Comparison of ENCODE assay signal across 20 mouse cellular contexts in genomic region chr5:49896106-49896505, GRCm38 (mm10).
DNase-seq lines count a peak whose midpoint lies in the region; ATAC-seq lines count a peak whose summit lies in the region.
"Had no signal": no experiment of that assay in that cellular context is flagged by ENCODE, and none has a peak within 500 bp of the region (broad histone marks: within the 10 kb centered on the region; RNA-seq: fewer than 3 reads in every experiment).

No protein-coding gene starts in this region.

- no peaks in the 10 kb centered on the region for H3K4me1 ChIP-seq in midbrain, embryonic 15.5 days
- H3K4me1 ChIP-seq in midbrain, embryonic 10.5 days, result no peaks in the 10 kb centered on the region
- H3K4me1 ChIP-seq: embryonic facial prominence, embryonic 10.5 days; forebrain, embryonic 10.5 days; heart, embryonic 12.5 days; hindbrain, embryonic 10.5 days had no signal

- WGBS in midbrain, embryonic 15.5 days, result 78% methylated on average over 5 of the region's 5 CpGs
- 85% methylated on average over 5 of the region's 5 CpGs for WGBS in midbrain, embryonic 10.5 days

- no peak overlapping the region for H3K4me3 ChIP-seq in midbrain, embryonic 15.5 days
- H3K4me3 ChIP-seq in midbrain, embryonic 10.5 days, result no peak overlapping the region
- H3K4me3 ChIP-seq: embryonic facial prominence, embryonic 10.5 days; forebrain, embryonic 10.5 days; gastrocnemius, adult 2 months; heart, embryonic 12.5 days; hindbrain, embryonic 10.5 days had no signal

- no peaks in the 10 kb centered on the region for H3K36me3 ChIP-seq in midbrain, embryonic 15.5 days (replicated peaks)
- no peaks in the 10 kb centered on the region for H3K36me3 ChIP-seq in midbrain, embryonic 10.5 days
- H3K36me3 ChIP-seq: embryonic facial prominence, embryonic 10.5 days; forebrain, embryonic 10.5 days; heart, embryonic 12.5 days; hindbrain, embryonic 10.5 days had no signal

- peak; percentile 4 to 8 for DNase-seq in frontal cortex, postnatal 36 days (ENCODE audit: low spot score in 2 of 2)
- no peak for DNase-seq in frontal cortex, postnatal 10 days (ENCODE audit: low spot score in 2 of 2)
- no peak for DNase-seq in midbrain, embryonic 10.5 days (ENCODE audit: low spot score)
- DNase-seq in left cerebral cortex, adult 9 months (ENCODE audit: low spot score in 2 of 2), result peak; percentile 20
- DNase-seq in Muller cell, postnatal 12 days (ENCODE audit: inconsistent ontology term), result no peak
- no peak for DNase-seq in layer of hippocampus, postnatal 36 days
- DNase-seq: adrenal gland, postnatal 14 days; cerebellum, adult 18-20 months; cerebellum, postnatal 10 days; gastrocnemius, adult 2 months; gastrocnemius, postnatal 25 days had no signal

- H3K27me3 ChIP-seq in midbrain, embryonic 15.5 days (replicated peaks), result no peaks in the 10 kb centered on the region
- H3K27me3 ChIP-seq in midbrain, embryonic 10.5 days (ENCODE audit: low read depth, poor library complexity, severe bottlenecking), result no peaks in the 10 kb centered on the region
- H3K27me3 ChIP-seq: heart, embryonic 12.5 days had no signal

- no peak overlapping the region for H3K4me2 ChIP-seq in midbrain, embryonic 15.5 days
- H3K4me2 ChIP-seq: heart, embryonic 12.5 days; hindbrain, embryonic 14.5 days had no signal

- no peak overlapping the region for H3K9ac ChIP-seq in midbrain, embryonic 15.5 days
- H3K9ac ChIP-seq: heart, embryonic 12.5 days; hindbrain, embryonic 14.5 days had no signal

- ATAC-seq in midbrain, embryonic 15.5 days (replicated peaks), result 0 out of 2 replicates have a peak, but pooled peaks have one; percentile 39
- ATAC-seq: activated CD4-positive, CD25-positive, alpha-beta regulatory T cell, adult 4 months; forebrain, embryonic 14.5 days; Patski had no signal

- no peak overlapping the region for H3K27ac ChIP-seq in midbrain, embryonic 15.5 days
- H3K27ac ChIP-seq in midbrain, embryonic 10.5 days (replicated peaks), result no peak overlapping the region
- H3K27ac ChIP-seq: embryonic facial prominence, embryonic 10.5 days; forebrain, embryonic 10.5 days; gastrocnemius, adult 2 months; hindbrain, embryonic 10.5 days; hindbrain, embryonic 14.5 days had no signal

- no peaks in the 10 kb centered on the region for H3K9me3 ChIP-seq in midbrain, embryonic 15.5 days
- no peaks in the 10 kb centered on the region for H3K9me3 ChIP-seq in midbrain, embryonic 10.5 days (replicated peaks)
- H3K9me3 ChIP-seq: embryonic facial prominence, embryonic 10.5 days; forebrain, embryonic 10.5 days; heart, embryonic 12.5 days; hindbrain, embryonic 10.5 days had no signal

Comparison
In these comparisons a context has a peak if more than half of its experiments do, and no peak if none do; other contexts are left out.
1. DNase-seq: peak in frontal cortex, postnatal 36 days (2 of 2) and left cerebral cortex, adult 9 months (2 of 2); none in frontal cortex, postnatal 10 days (0 of 2), midbrain, embryonic 10.5 days (single experiment), Muller cell, postnatal 12 days (single experiment) and layer of hippocampus, postnatal 36 days (0 of 2).